Mouse (Mus musculus) liver, embryonic 14.5 days (tissue): Measurements from ENCODE around the gene Olfr1128. TPM values are rescaled to one million over a fixed set of nuclear protein-coding genes. Genes with fewer than 3 reads are reported as not detected.
"Not testable (repeated sequence)": the region's sequence is repeated elsewhere in the genome, so short reads cannot be mapped to it uniquely, and the experiment has no call there.

Experiments used
- ATAC-seq: fragments of 200-750 bp; cut with Nextera tagmentation; 2 replicates; pipeline ENCODE4 v1.8.0; 2017; ENCODE audit warnings: moderate number of reproducible peaks, mild to moderate bottlenecking, moderate library complexity; ENCODE audit not compliant: insufficient read depth
- DNase-seq, 3 experiments: peaks; one replicate each; pipeline ENCODE4 v3.0.0-alpha.2; 2012 to 2013; ENCODE audit warnings: low read depth in 3 of 3, low spot score in 3 of 3
- H3K27ac ChIP-seq: fragments of 300-500 bp; sonication (generic); 2 replicates; pipeline ENCODE4 v1.5.1; 2014; ENCODE audit warnings: moderate library complexity, mild to moderate bottlenecking, control low read depth, inconsistent platforms
- H3K27me3 ChIP-seq: fragments of 300-500 bp; sonication (generic); 2 replicates; pipeline ENCODE4 v1.6.1; 2014; ENCODE audit warnings: mild to moderate bottlenecking, low read length, moderate library complexity; ENCODE audit not compliant: control insufficient read depth, insufficient read depth
- H3K36me3 ChIP-seq: fragments of 300-500 bp; sonication (generic); replicated peaks from 2 replicates; pipeline ENCODE4 v1.6.1; 2014; ENCODE audit warnings: low read depth; ENCODE audit not compliant: control insufficient read depth, insufficient read depth
- H3K4me1 ChIP-seq, 2 experiments: fragments of 200-500 bp in 1 of 2; fragments of 300-500 bp in 1 of 2; sonication (generic) in 1 of 2; replicated peaks; 2 replicates each; pipeline ENCODE4 v1.6.1; 2012 to 2014; ENCODE audit warnings: antibody characterized with exemption in 1 of 2, inconsistent platforms in 1 of 2, low read length in 1 of 2; ENCODE audit not compliant: control insufficient read depth in 2 of 2, insufficient read depth in 2 of 2
- H3K4me2 ChIP-seq: fragments of 300-500 bp; sonication (generic); 2 replicates; pipeline ENCODE4 v1.6.1; 2014; ENCODE audit warnings: low read depth, mild to moderate bottlenecking, control low read depth, moderate library complexity
- H3K4me3 ChIP-seq, 2 experiments: fragments of 200-500 bp in 1 of 2; fragments of 300-500 bp in 1 of 2; sonication (generic) in 1 of 2; 2 replicates each; pipeline ENCODE4 v1.5.1; 2012 to 2014; ENCODE audit warnings: low read depth in 2 of 2, low read length in 2 of 2, mild to moderate bottlenecking in 2 of 2, control low read depth in 1 of 2, inconsistent platforms in 1 of 2, moderate library complexity in 1 of 2; ENCODE audit not compliant: insufficient read depth in 1 of 2
- H3K9ac ChIP-seq: fragments of 300-500 bp; sonication (generic); replicated peaks from 2 replicates; pipeline ENCODE4 v1.6.1; 2014; ENCODE audit warnings: mild to moderate bottlenecking, control low read depth, moderate library complexity
- H3K9me3 ChIP-seq: fragments of 300-500 bp; sonication (generic); 2 replicates; pipeline ENCODE4 v1.6.1; 2016; ENCODE audit warnings: low read length, mixed read lengths; ENCODE audit not compliant: control insufficient read depth
- CTCF ChIP-seq: IDR thresholded peaks from 2 replicates; pipeline ENCODE4 v1.5.1; 2016; ENCODE audit warnings: antibody characterized with exemption, low read depth, control low read depth
- EP300 ChIP-seq: IDR thresholded peaks from 2 replicates; pipeline ENCODE4 v1.6.1; 2016; ENCODE audit warnings: antibody characterized with exemption, low read depth
- WGBS: fragments of 180-500 bp; shearing (Covaris S2); extraction: QIAGEN DNeasy Blood & Tissue Kit; methylation state at CpG from one replicate; pipeline ENCODE4 v1.1.7; 2014; ENCODE audit not compliant: insufficient replicate concordance; 5-methylcytosine and 5-hydroxymethylcytosine counted together
- polyA plus RNA-seq, 2 experiments: library from polyadenylated mRNA; depleted of rRNA in 1 of 2; stranded (reverse) in 1 of 2; unstranded in 1 of 2; fragments of >200 nt; fragmentation: Nextera tagmentation in 1 of 2; extraction: Ambion mirVana in 1 of 2; gene quantifications; 2 replicates each; pipeline versions ENCODE4 v1.2.1 to v1.2.3; 2012 to 2014

Gene Olfr1128
- polyA plus RNA-seq (2012; rRNA removed) = not detected in 2 replicates
- not detected in 2 replicates for polyA plus RNA-seq (2014; fragmentation: Nextera tagmentation; extraction: Ambion mirVana)

DNA sequence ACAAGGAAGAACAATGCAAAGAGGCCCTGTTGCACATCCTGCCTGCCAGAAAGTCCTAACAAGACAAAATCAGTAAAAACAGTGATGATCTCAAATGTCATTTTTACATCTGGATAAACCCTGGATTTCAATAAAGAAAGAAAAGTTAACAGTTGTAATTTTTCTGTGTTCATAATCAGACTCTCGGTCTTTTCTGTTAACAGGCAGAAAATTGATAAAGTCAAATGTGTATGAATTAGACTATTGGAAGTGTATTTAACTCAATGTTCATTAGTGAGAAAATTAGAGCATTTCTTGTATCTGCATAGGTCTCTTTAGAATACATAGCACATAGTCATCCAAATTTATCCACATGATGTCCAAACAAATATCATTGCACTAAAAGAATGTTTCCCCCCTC, at the start of gene Olfr1128:
Gene Olfr1128, minus strand, starts transcription at position 101 of the 400 bp plus-strand sequence.
- TF ChIP-seq CTCF = no peak
- TF ChIP-seq EP300 = no peak
- Histone ChIP-seq H3K4me3 (no peak within 1 kb of the TSS), H3K36me3 (no peaks in the 10 kb centered on the region), H3K27me3 (no peaks in the 10 kb centered on the region), H3K4me1 (no peaks in the 10 kb centered on the region), H3K4me2 (no peak within 1 kb of the TSS), H3K9me3 (no peaks in the 10 kb centered on the region), H3K27ac (no peak within 1 kb of the TSS), H3K9ac (no peak within 1 kb of the TSS)
- 44% methylated on average over 1 of the region's 1 CpGs for WGBS
- ATAC-seq = no peak
- no peak for DNase-seq

DNA sequence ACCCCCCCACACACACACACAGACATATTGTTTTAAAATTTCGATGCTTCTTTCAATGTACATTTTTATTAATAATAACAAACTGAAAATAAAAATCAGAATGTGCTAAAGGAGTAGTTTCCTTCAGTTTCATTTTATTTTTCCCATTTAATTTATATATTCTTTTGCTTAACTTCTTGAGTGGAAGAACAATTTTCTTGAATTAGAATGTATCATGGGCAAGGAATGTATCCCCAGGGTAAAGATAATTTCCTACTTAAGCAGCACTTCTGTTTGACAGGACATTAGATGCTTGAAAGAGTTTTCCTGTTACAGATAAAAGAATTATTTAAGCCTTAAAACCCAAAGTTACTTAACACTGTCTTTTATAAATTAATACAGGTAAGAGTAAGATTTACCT, 28.3 kb upstream of the Olfr1128 start, which contains the start of gene Olfr1129:
Gene Olfr1129, plus strand, starts transcription at position 301 of the 400 bp plus-strand sequence.
- not testable (repeated sequence) for H3K27me3 ChIP-seq, H3K27ac ChIP-seq, H3K36me3 ChIP-seq, H3K9ac ChIP-seq, ATAC-seq, DNase-seq, H3K4me1 ChIP-seq, H3K9me3 ChIP-seq, H3K4me3 ChIP-seq, H3K4me2 ChIP-seq
- WGBS = 37% methylated on average over 1 of the region's 1 CpGs

- no peaks in the 10 kb centered on the region for H3K36me3 ChIP-seq
- no peaks in the 10 kb centered on the region for H3K4me1 ChIP-seq
- H3K27me3 ChIP-seq = no peaks in the 10 kb centered on the region
- TF ChIP-seq EP300 (no peak), CTCF (no peak)
- 46% methylated on average over 2 of the region's 2 CpGs for WGBS
- no peak overlapping the region for H3K27ac ChIP-seq
- DNase-seq (no peak), ATAC-seq (no peak)
- no peaks in the 10 kb centered on the region for H3K9me3 ChIP-seq
- H3K4me2 ChIP-seq = no peak overlapping the region
- H3K4me3 ChIP-seq = no peak overlapping the region
- H3K9ac ChIP-seq = no peak overlapping the region
Observed at GRCm38 (mm10) chr2:87534826-87535225, 10.5 kb downstream of the Olfr1128 start.

DNA sequence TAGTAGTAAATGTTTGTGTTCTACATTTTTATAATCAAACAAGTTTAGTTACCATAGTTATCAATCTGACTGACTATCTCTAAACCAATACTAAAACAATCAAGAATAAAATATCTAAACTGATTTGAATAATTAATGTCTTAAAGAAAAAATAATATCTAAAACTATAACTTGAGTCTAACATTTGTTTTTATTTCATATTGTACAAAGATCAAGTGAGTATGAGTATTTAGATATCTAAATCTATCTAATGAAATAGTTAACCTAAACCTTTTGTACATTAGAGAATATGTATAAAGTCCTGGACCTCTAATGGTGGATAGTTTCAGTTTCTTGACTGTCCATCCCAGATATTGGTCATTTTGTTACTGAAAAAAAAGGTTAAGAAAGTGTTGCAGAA, 13.8 kb downstream of the Olfr1128 start, which contains the start of gene Olfr153:
Gene Olfr153, plus strand, starts transcription at position 301 of the 400 bp plus-strand sequence.
- H3K9ac ChIP-seq = no peak within 1 kb of the TSS
- H3K27ac ChIP-seq = no peak within 1 kb of the TSS
- DNase-seq (no peak), ATAC-seq (no peak)
- H3K27me3 ChIP-seq = no peaks in the 10 kb centered on the region
- TF ChIP-seq CTCF (no peak), EP300 (no peak)
- no peaks in the 10 kb centered on the region for H3K36me3 ChIP-seq
- no peak within 1 kb of the TSS for H3K4me3 ChIP-seq
- H3K4me2 ChIP-seq = no peak within 1 kb of the TSS
- no peaks in the 10 kb centered on the region for H3K9me3 ChIP-seq
- no peaks in the 10 kb centered on the region for H3K4me1 ChIP-seq

- H3K36me3 ChIP-seq, H3K9me3 ChIP-seq, ATAC-seq, H3K4me1 ChIP-seq, H3K27me3 ChIP-seq, H3K4me2 ChIP-seq, H3K27ac ChIP-seq, H3K9ac ChIP-seq, DNase-seq, H3K4me3 ChIP-seq: not testable (repeated sequence)
- 38% methylated on average over 38 of the region's 39 CpGs for WGBS
Observed at GRCm38 (mm10) chr2:87525899-87526616, 19.3 kb downstream of the Olfr1128 start.
